Mouse (Mus musculus) liver, adult 2 months (tissue): Measurements from ENCODE around the gene Adk.

Source experiments
- CTCF ChIP-seq: fragments of 200-500 bp; IDR thresholded peaks from 2 replicates; pipeline ENCODE4 v1.5.1; 2011; ENCODE audit warnings: low read depth, low read length, control low read depth
- POLR2A ChIP-seq: fragments of 200-500 bp; IDR thresholded peaks from 2 replicates; pipeline ENCODE4 v1.6.1; 2011; ENCODE audit warnings: low read length, control low read depth; ENCODE audit not compliant: insufficient read depth; ENCODE audit errors: extremely low read depth

- TF ChIP-seq CTCF: no peak
- TF ChIP-seq POLR2A: no peak
Measured at GRCm38 (mm10) chr14:21480191-21480590, 427.8 kb downstream of the Adk start.
